Mouse (Mus musculus) retina, postnatal 1 day (tissue): ENCODE measurements around the gene Fbxo17.

Source experiments
- DNase-seq: peaks from one replicate; pipeline ENCODE4 v3.0.0-alpha.2; 2012

The Fbxo17 gene

GRCm38 (mm10) chr7:28769414-28769958, 52.9 kb downstream of the Fbxo17 start:
- DNase-seq = no peak

GRCm38 (mm10) chr7:28770309-28770708, 53.7 kb downstream of the Fbxo17 start:
- DNase-seq = no peak

GRCm38 (mm10) chr7:28771867-28772266, 55.3 kb downstream of the Fbxo17 start:
- DNase-seq = no peak

- no peak for DNase-seq
Observed at GRCm38 (mm10) chr7:28773163-28773562, 56.6 kb downstream of the Fbxo17 start.

- DNase-seq = no peak
Observed at GRCm38 (mm10) chr7:28774164-28774563, 57.6 kb downstream of the Fbxo17 start.

- no peak for DNase-seq
Observed at GRCm38 (mm10) chr7:28775129-28775528, 58.5 kb downstream of the Fbxo17 start.

GRCm38 (mm10) chr7:28778825-28779224, 62.2 kb downstream of the Fbxo17 start:
- DNase-seq = no peak

- DNase-seq = peak; percentile 93
Observed at GRCm38 (mm10) chr7:28780067-28780658, 63.6 kb downstream of the Fbxo17 start.

- peak; percentile 55 for DNase-seq
Observed at GRCm38 (mm10) chr7:28780857-28781256, 64.3 kb downstream of the Fbxo17 start.

GRCm38 (mm10) chr7:28781261-28781663, 64.7 kb downstream of the Fbxo17 start:
- no peak for DNase-seq

- no peak for DNase-seq
Observed at GRCm38 (mm10) chr7:28785161-28785560, 68.6 kb downstream of the Fbxo17 start.
